Mouse (Mus musculus): Measurements from ENCODE around the gene Nr4a1. TPM values are rescaled to one million over a fixed set of nuclear protein-coding genes. Genes with fewer than 3 reads are reported as not detected.

Nr4a1 gene
- polyA plus RNA-seq, 1 experiment from 2014 or later, result 4.7 TPM

- Histone ChIP-seq H3K27ac (replicated peaks) (peak overlapping the region; percentile 76; the same call in 1 of the 2 replicates), H3K36me3 (replicated peaks) (peaks cover 2% of the 10 kb centered on the region; the same call in 1 of the 2 replicates), H3K9me3 (no peaks in the 10 kb centered on the region), H3K4me3 (peak overlapping the region; percentile 47), H3K4me1 (peaks cover 32% of the 10 kb centered on the region), H3K27me3 (replicated peaks; ENCODE audit: low read depth, poor library complexity, severe bottlenecking) (no peaks in the 10 kb centered on the region)
- no peak for DNase-seq (ENCODE audit: low spot score)
- WGBS, result 24% methylated on average over 7 of the region's 7 CpGs
Observed at GRCm38 (mm10) chr15:101297988-101298387, 43.9 kb downstream of the Nr4a1 start.

- Histone ChIP-seq H3K36me3 (replicated peaks) (no peaks in the 10 kb centered on the region), H3K27ac (replicated peaks) (peak overlapping the region; percentile 76), H3K4me1 (peaks cover 26% of the 10 kb centered on the region), H3K9me3 (0 out of 2 replicates have a peak, but pooled peaks cover 2% of the 10 kb centered on the region), H3K27me3 (replicated peaks; ENCODE audit: low read depth, poor library complexity, severe bottlenecking) (no peaks in the 10 kb centered on the region), H3K4me3 (peak overlapping the region; percentile 47)
- peak; percentile 67 for DNase-seq (ENCODE audit: low spot score)
- WGBS, result 11% methylated on average over 7 of the region's 7 CpGs
Observed at GRCm38 (mm10) chr15:101298550-101298949, 44.5 kb downstream of the Nr4a1 start.

GRCm38 (mm10) chr15:101299480-101299960 lies 45.5 kb downstream of the Nr4a1 start:
- 82% methylated on average over 14 of the region's 14 CpGs for WGBS
- no peak for DNase-seq (ENCODE audit: low spot score)
- Histone ChIP-seq H3K27me3 (replicated peaks; ENCODE audit: low read depth, poor library complexity, severe bottlenecking) (no peaks in the 10 kb centered on the region), H3K36me3 (replicated peaks) (no peaks in the 10 kb centered on the region), H3K27ac (replicated peaks) (0 out of 2 replicates have a peak overlapping the region, but pooled peaks have one; percentile 19), H3K4me3 (no peak overlapping the region), H3K4me1 (peaks cover 16% of the 10 kb centered on the region), H3K9me3 (0 out of 2 replicates have a peak, but pooled peaks cover 2% of the 10 kb centered on the region)

GRCm38 (mm10) chr15:101300128-101300527 lies 46.1 kb downstream of the Nr4a1 start:
- Histone ChIP-seq H3K27ac (replicated peaks) (0 out of 2 replicates have a peak overlapping the region, but pooled peaks have one; percentile 19), H3K36me3 (replicated peaks) (no peaks in the 10 kb centered on the region), H3K27me3 (replicated peaks; ENCODE audit: low read depth, poor library complexity, severe bottlenecking) (no peaks in the 10 kb centered on the region), H3K9me3 (0 out of 2 replicates have a peak, but pooled peaks cover 2% of the 10 kb centered on the region), H3K4me3 (no peak overlapping the region), H3K4me1 (peaks cover 13% of the 10 kb centered on the region)
- no peak for DNase-seq (ENCODE audit: low spot score)
- 71% methylated on average over 6 of the region's 6 CpGs for WGBS

- H3K36me3 ChIP-seq (replicated peaks), result no peaks in the 10 kb centered on the region
- WGBS, result 77% methylated on average over 3 of the region's 3 CpGs
- DNase-seq (ENCODE audit: low spot score), result no peak
- H3K9me3 ChIP-seq, result 0 out of 2 replicates have a peak, but pooled peaks cover 2% of the 10 kb centered on the region
- no peak overlapping the region for H3K27ac ChIP-seq (replicated peaks)
- no peak overlapping the region for H3K4me3 ChIP-seq
- peaks cover 10% of the 10 kb centered on the region for H3K4me1 ChIP-seq
- no peaks in the 10 kb centered on the region for H3K27me3 ChIP-seq (replicated peaks; ENCODE audit: low read depth, poor library complexity, severe bottlenecking)
Observed at GRCm38 (mm10) chr15:101302201-101302600, 48.1 kb downstream of the Nr4a1 start.

GRCm38 (mm10) chr15:101303830-101304229 lies 49.8 kb downstream of the Nr4a1 start:
- Histone ChIP-seq H3K27ac (replicated peaks) (no peak overlapping the region), H3K4me1 (peaks cover 7% of the 10 kb centered on the region), H3K4me3 (no peak overlapping the region), H3K9me3 (0 out of 2 replicates have a peak, but pooled peaks cover 2% of the 10 kb centered on the region), H3K36me3 (replicated peaks) (no peaks in the 10 kb centered on the region), H3K27me3 (replicated peaks; ENCODE audit: low read depth, poor library complexity, severe bottlenecking) (no peaks in the 10 kb centered on the region)
- WGBS, result 90% methylated on average over 4 of the region's 4 CpGs
- no peak for DNase-seq (ENCODE audit: low spot score)

- WGBS, result 88% methylated on average over 4 of the region's 4 CpGs
- DNase-seq (ENCODE audit: low spot score), result no peak
- no peak overlapping the region for H3K4me3 ChIP-seq
Observed at GRCm38 (mm10) chr15:101306459-101306858, 52.4 kb downstream of the Nr4a1 start.

GRCm38 (mm10) chr15:101308440-101309348 lies 54.6 kb downstream of the Nr4a1 start:
- H3K36me3 ChIP-seq (replicated peaks), result no peaks in the 10 kb centered on the region
- no peak for DNase-seq (ENCODE audit: low spot score)
- no peak overlapping the region for H3K4me3 ChIP-seq
- H3K27ac ChIP-seq (replicated peaks), result peak overlapping the region; percentile 32; the same call in 1 of the 2 replicates
- 57% methylated on average over 13 of the region's 13 CpGs for WGBS
- peaks cover 19% of the 10 kb centered on the region for H3K4me1 ChIP-seq
- no peaks in the 10 kb centered on the region for H3K9me3 ChIP-seq
- H3K27me3 ChIP-seq (replicated peaks; ENCODE audit: low read depth, poor library complexity, severe bottlenecking), result no peaks in the 10 kb centered on the region

More at GRCm38 (mm10) chr15:101306459-101306858, 52.4 kb downstream of the Nr4a1 start:
- Histone ChIP-seq H3K9me3 (0 out of 2 replicates have a peak, but pooled peaks cover 2% of the 10 kb centered on the region), H3K4me1 (peaks cover 19% of the 10 kb centered on the region), H3K27ac (replicated peaks) (no peak overlapping the region), H3K27me3 (replicated peaks; ENCODE audit: low read depth, poor library complexity, severe bottlenecking) (no peaks in the 10 kb centered on the region), H3K36me3 (replicated peaks) (no peaks in the 10 kb centered on the region)

- Histone ChIP-seq H3K27me3 (replicated peaks; ENCODE audit: low read depth, poor library complexity, severe bottlenecking) (no peaks in the 10 kb centered on the region), H3K4me1 (peaks cover 19% of the 10 kb centered on the region), H3K36me3 (replicated peaks) (no peaks in the 10 kb centered on the region), H3K9me3 (no peaks in the 10 kb centered on the region), H3K27ac (replicated peaks) (peak overlapping the region; percentile 32; the same call in 1 of the 2 replicates), H3K4me3 (no peak overlapping the region)
- 39% methylated on average over 5 of the region's 5 CpGs for WGBS
- DNase-seq (ENCODE audit: low spot score), result no peak
Observed at GRCm38 (mm10) chr15:101309493-101309892, 55.4 kb downstream of the Nr4a1 start.

GRCm38 (mm10) chr15:101311087-101311770 lies 57.2 kb downstream of the Nr4a1 start:
- 67% methylated on average over 14 of the region's 15 CpGs for WGBS
- Histone ChIP-seq H3K27me3 (replicated peaks; ENCODE audit: low read depth, poor library complexity, severe bottlenecking) (no peaks in the 10 kb centered on the region), H3K4me3 (no peak overlapping the region), H3K36me3 (replicated peaks) (no peaks in the 10 kb centered on the region), H3K4me1 (peaks cover 27% of the 10 kb centered on the region), H3K27ac (replicated peaks) (no peak overlapping the region), H3K9me3 (0 out of 2 replicates have a peak, but pooled peaks cover 2% of the 10 kb centered on the region)
- DNase-seq (ENCODE audit: low spot score), result no peak

- DNase-seq (ENCODE audit: low spot score), result no peak
- Histone ChIP-seq H3K4me1 (peaks cover 34% of the 10 kb centered on the region), H3K27me3 (replicated peaks; ENCODE audit: low read depth, poor library complexity, severe bottlenecking) (no peaks in the 10 kb centered on the region), H3K9me3 (0 out of 2 replicates have a peak, but pooled peaks cover 2% of the 10 kb centered on the region), H3K36me3 (replicated peaks) (no peaks in the 10 kb centered on the region), H3K27ac (replicated peaks) (no peak overlapping the region), H3K4me3 (no peak overlapping the region)
- 89% methylated on average over 6 of the region's 6 CpGs for WGBS
Observed at GRCm38 (mm10) chr15:101312006-101312405, 57.9 kb downstream of the Nr4a1 start.

GRCm38 (mm10) chr15:101315378-101315777 lies 61.3 kb downstream of the Nr4a1 start:
- peaks cover 38% of the 10 kb centered on the region for H3K4me1 ChIP-seq

More at GRCm38 (mm10) chr15:101315378-101315777, 61.3 kb downstream of the Nr4a1 start:
- 0 out of 2 replicates have a peak, but pooled peaks cover 2% of the 10 kb centered on the region for H3K9me3 ChIP-seq
- H3K27ac ChIP-seq (replicated peaks), result 0 out of 2 replicates have a peak overlapping the region, but pooled peaks have one; percentile 55
- no peaks in the 10 kb centered on the region for H3K36me3 ChIP-seq (replicated peaks)
- H3K27me3 ChIP-seq (replicated peaks; ENCODE audit: low read depth, poor library complexity, severe bottlenecking), result no peaks in the 10 kb centered on the region
- DNase-seq (ENCODE audit: low spot score), result no peak
- no peak overlapping the region for H3K4me3 ChIP-seq
- WGBS, result 87% methylated on average over 4 of the region's 4 CpGs

Measured in embryonic facial prominence, embryonic 10.5 days (tissue).